Mouse (Mus musculus) stomach, embryonic 16.5 days (tissue): ENCODE data around the gene Stab1. TPM values are rescaled to one million over a fixed set of nuclear protein-coding genes. Genes with fewer than 3 reads are reported as not detected.
A peak's percentile ranks its signal among the peaks of the same experiment; 100 is the strongest.

ENCODE experiments used
- ATAC-seq: fragments of 200-750 bp; cut with Nextera tagmentation; 2 replicates; pipeline ENCODE4 v1.8.0; 2017; ENCODE audit warnings: moderate number of reproducible peaks, moderate TSS enrichment; ENCODE audit not compliant: insufficient read depth, low FRiP score
- H3K27ac ChIP-seq: fragments of 300-500 bp; sonication (generic); 2 replicates; pipeline ENCODE4 v1.5.1; 2014; ENCODE audit warnings: low read length
- H3K27me3 ChIP-seq: fragments of 300-500 bp; sonication (generic); 2 replicates; pipeline ENCODE4 v1.6.1; 2014; ENCODE audit warnings: low read length, control low read depth, mixed read lengths; ENCODE audit not compliant: control insufficient read depth, insufficient read depth
- H3K36me3 ChIP-seq: fragments of 300-500 bp; sonication (generic); 2 replicates; pipeline ENCODE4 v1.6.1; 2014; ENCODE audit warnings: low read length; ENCODE audit not compliant: control insufficient read depth, insufficient read depth
- H3K4me1 ChIP-seq: fragments of 300-500 bp; sonication (generic); 2 replicates; pipeline ENCODE4 v1.6.1; 2014; ENCODE audit warnings: low read length, control low read depth, mixed read lengths; ENCODE audit not compliant: control insufficient read depth, insufficient read depth
- H3K4me2 ChIP-seq: fragments of 300-500 bp; sonication (generic); 2 replicates; pipeline ENCODE4 v1.6.1; 2014; ENCODE audit warnings: low read depth, low read length, mixed read lengths
- H3K4me3 ChIP-seq: fragments of 300-500 bp; sonication (generic); replicated peaks from 2 replicates; pipeline ENCODE4 v1.5.1; 2014; ENCODE audit warnings: mild to moderate bottlenecking, low read length
- H3K9ac ChIP-seq: fragments of 300-500 bp; sonication (generic); 2 replicates; pipeline ENCODE4 v1.6.1; 2014; ENCODE audit warnings: low read length
- H3K9me3 ChIP-seq: fragments of 300-500 bp; sonication (generic); replicated peaks from 2 replicates; pipeline ENCODE4 v1.6.1; 2016; ENCODE audit warnings: low read length, control low read depth; ENCODE audit not compliant: control insufficient read depth
- WGBS: fragments of 180-500 bp; shearing (Covaris S2); extraction: QIAGEN DNeasy Blood & Tissue Kit; methylation state at CpG from one replicate; pipeline ENCODE4 v1.1.7; 2014; 5-methylcytosine and 5-hydroxymethylcytosine counted together
- polyA plus RNA-seq: library from polyadenylated mRNA; unstranded; fragments of >200 nt; fragmentation: Nextera tagmentation; extraction: Ambion mirVana; gene quantifications from 2 replicates; pipeline ENCODE4 v1.2.1, GENCODE M21; 2015

Gene Stab1
- polyA plus RNA-seq, 1 experiment from 2014 or later: 41.9 TPM

DNA sequence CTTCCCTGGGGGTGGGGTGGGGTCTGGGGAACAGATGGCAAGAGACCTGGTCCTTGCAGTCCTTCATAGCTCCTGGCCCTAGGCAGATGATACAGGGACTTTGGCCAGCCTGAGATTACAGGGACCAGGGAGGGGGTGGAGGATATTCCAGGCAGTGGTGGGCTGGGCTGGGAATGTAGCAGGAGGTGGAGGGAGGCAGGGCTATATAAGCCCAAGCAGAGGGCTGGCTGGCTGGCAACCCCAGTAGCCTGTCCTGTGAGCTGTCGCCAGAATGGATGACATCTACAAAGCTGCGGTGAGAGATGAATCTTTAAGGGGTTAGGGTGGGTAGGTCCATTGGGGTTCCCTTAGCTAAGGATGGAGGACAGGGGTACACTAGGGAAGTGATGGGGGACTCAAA lies 39.6 kb upstream of the Stab1 start, which contains the start of gene Tnnc1:
Gene Tnnc1 (plus strand): TSS at position 229 of the 400 bp plus-strand sequence.
- Histone ChIP-seq H3K27ac (no peak within 1 kb of the TSS), H3K36me3 (0 out of 2 replicates have a peak, but pooled peaks cover 3% of the 10 kb centered on the region), H3K4me1 (peaks cover 18% of the 10 kb centered on the region), H3K4me3 (peak within 1 kb of the TSS; percentile 84; the same call in 1 of the 2 replicates), H3K4me2 (peak within 1 kb of the TSS; percentile 94), H3K9me3 (no peaks in the 10 kb centered on the region), H3K9ac (peak within 1 kb of the TSS; percentile 94), H3K27me3 (no peaks in the 10 kb centered on the region)
- WGBS: 63% methylated on average over 2 of the region's 2 CpGs
- ATAC-seq: no peak

- Histone ChIP-seq H3K27me3 (no peaks in the 10 kb centered on the region), H3K9ac (peak overlapping the region; percentile 94), H3K36me3 (peaks cover 6% of the 10 kb centered on the region; the same call in 1 of the 2 replicates), H3K4me1 (peaks cover 18% of the 10 kb centered on the region), H3K4me3 (peak overlapping the region; percentile 84), H3K4me2 (peak overlapping the region; percentile 94), H3K27ac (peak overlapping the region; percentile 67; the same call in 1 of the 2 replicates), H3K9me3 (no peaks in the 10 kb centered on the region)
- WGBS: 77% methylated on average over 13 of the region's 13 CpGs
- ATAC-seq: no peak
Measured at GRCm38 (mm10) chr14:31207070-31207830, 38.8 kb upstream of the Stab1 start.

GRCm38 (mm10) chr14:31206472-31206981 lies 38.1 kb upstream of the Stab1 start:
- 0% methylated on average over 44 of the region's 48 CpGs for WGBS
- Histone ChIP-seq H3K27me3 (no peaks in the 10 kb centered on the region), H3K36me3 (peaks cover 9% of the 10 kb centered on the region), H3K4me3 (peak overlapping the region; percentile 84), H3K9ac (peak overlapping the region; percentile 94), H3K4me1 (peaks cover 18% of the 10 kb centered on the region), H3K27ac (peak overlapping the region; percentile 91), H3K9me3 (no peaks in the 10 kb centered on the region), H3K4me2 (peak overlapping the region; percentile 94)
- peak; percentile 82 for ATAC-seq

- Histone ChIP-seq H3K4me1 (peaks cover 18% of the 10 kb centered on the region), H3K36me3 (peaks cover 12% of the 10 kb centered on the region), H3K9me3 (no peaks in the 10 kb centered on the region), H3K4me2 (peak overlapping the region; percentile 94), H3K27me3 (no peaks in the 10 kb centered on the region), H3K9ac (peak overlapping the region; percentile 94), H3K4me3 (peak overlapping the region; percentile 84), H3K27ac (peak overlapping the region; percentile 91)
- WGBS: under 1% methylated on average over 39 of the region's 39 CpGs
- peak; percentile 57 for ATAC-seq
Measured at GRCm38 (mm10) chr14:31205562-31206467, 37.4 kb upstream of the Stab1 start.

DNA sequence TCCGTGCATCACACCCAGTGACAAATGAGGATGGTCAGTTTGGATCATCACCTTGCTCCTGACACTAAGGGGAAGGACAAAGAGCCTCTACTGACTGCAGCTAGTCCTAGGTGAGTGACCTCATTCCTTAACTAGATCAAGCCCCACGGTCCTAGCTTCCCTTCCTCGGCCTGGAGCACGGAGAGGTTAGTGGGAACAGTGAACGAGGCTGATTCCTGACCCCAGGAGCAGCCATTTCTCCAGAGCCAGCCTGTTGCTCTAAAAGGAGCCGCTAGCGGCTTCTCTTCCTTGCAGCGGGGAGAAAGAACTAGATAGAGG lies 36.8 kb upstream of the Stab1 start:
- WGBS: 7% methylated on average over 8 of the region's 8 CpGs
- Histone ChIP-seq H3K4me2 (peak overlapping the region; percentile 94), H3K4me1 (peaks cover 18% of the 10 kb centered on the region), H3K4me3 (peak overlapping the region; percentile 84), H3K9me3 (no peaks in the 10 kb centered on the region), H3K36me3 (peaks cover 12% of the 10 kb centered on the region), H3K27me3 (no peaks in the 10 kb centered on the region), H3K9ac (peak overlapping the region; percentile 94), H3K27ac (peak overlapping the region; percentile 91)
- ATAC-seq: peak; percentile 10; the same call in 1 of the 2 replicates

DNA sequence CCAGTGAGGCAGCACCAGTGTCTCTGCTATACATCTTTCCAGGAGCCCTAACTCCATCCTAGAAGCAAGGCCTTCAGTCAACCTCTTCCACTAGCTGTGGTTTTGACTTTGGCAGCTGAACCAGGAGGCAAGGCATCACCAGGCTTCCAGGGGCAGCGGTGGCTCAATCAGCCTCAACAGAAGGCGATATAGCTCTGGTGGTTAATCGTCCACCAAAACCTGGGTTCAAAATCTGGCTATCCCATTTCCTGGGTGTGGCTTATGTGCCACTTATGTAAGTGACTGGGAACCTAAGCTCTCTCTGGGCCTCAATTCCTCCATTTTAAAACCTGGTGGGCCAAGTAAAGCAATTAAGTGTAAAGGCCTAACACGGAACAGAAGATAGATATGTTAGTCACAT lies 36.4 kb upstream of the Stab1 start:
- peak overlapping the region; percentile 94 for H3K9ac ChIP-seq
- H3K36me3 ChIP-seq: peaks cover 12% of the 10 kb centered on the region
- H3K4me1 ChIP-seq: peaks cover 18% of the 10 kb centered on the region
- H3K27me3 ChIP-seq: no peaks in the 10 kb centered on the region
- no peak for ATAC-seq
- H3K4me3 ChIP-seq: peak overlapping the region; percentile 84
- WGBS: 47% methylated on average over 4 of the region's 4 CpGs
- peak overlapping the region; percentile 94 for H3K4me2 ChIP-seq
- peak overlapping the region; percentile 91; the same call in 1 of the 2 replicates for H3K27ac ChIP-seq
- H3K9me3 ChIP-seq: no peaks in the 10 kb centered on the region

DNA sequence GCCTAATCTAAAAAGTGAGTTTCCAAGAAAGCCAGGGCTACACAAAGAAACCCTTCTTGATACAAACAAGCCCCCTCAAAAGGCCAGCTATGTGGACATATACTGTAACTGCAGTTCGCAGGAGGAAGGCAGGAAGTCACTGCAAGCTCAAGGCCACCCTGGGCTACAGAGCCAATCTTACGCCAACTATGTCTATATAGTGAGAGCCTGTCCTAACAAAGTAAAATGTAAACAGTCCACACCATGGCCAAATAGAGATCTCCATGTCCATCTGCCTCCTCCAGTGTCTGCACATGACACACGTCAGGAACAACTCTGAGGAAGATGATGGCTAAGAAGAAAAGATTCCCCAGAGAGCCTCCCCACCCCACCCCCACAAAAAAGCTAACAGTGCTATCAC lies 31.6 kb upstream of the Stab1 start:
- Histone ChIP-seq H3K27me3 (no peaks in the 10 kb centered on the region), H3K4me2 (no peak overlapping the region), H3K4me3 (no peak overlapping the region), H3K9me3 (no peaks in the 10 kb centered on the region), H3K27ac (no peak overlapping the region), H3K9ac (no peak overlapping the region), H3K36me3 (peaks cover 17% of the 10 kb centered on the region), H3K4me1 (peaks cover 13% of the 10 kb centered on the region)
- no peak for ATAC-seq
- WGBS: 55% methylated on average over 3 of the region's 3 CpGs

DNA sequence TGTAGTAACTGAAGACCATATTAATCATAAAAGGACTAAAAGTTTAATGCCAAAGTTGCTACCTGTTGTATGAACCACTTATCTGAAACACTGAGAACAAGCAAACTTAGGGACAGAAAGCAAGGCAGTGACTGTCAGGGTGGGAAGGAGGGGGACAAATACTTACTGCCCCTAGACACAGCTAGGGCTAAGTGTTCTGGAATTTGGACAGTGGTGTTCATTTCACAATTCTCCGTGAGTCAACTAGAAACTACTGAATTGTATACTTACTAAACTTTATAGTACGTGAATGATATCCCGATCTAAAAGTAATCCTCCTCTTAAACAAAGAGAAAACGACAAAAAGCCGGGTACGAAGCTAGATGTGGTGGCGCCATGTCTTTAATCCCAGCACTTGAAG lies 31.2 kb upstream of the Stab1 start:
- Histone ChIP-seq H3K9ac (no peak overlapping the region), H3K4me1 (peaks cover 9% of the 10 kb centered on the region), H3K4me2 (no peak overlapping the region), H3K4me3 (no peak overlapping the region), H3K27me3 (no peaks in the 10 kb centered on the region), H3K27ac (no peak overlapping the region), H3K36me3 (peaks cover 17% of the 10 kb centered on the region), H3K9me3 (no peaks in the 10 kb centered on the region)
- WGBS: 89% methylated on average over 7 of the region's 7 CpGs
- no peak for ATAC-seq
